Mouse (Mus musculus) limb, embryonic 11.5 days (tissue): ENCODE measurements around the gene Lypla2. TPM values are rescaled to one million over a fixed set of nuclear protein-coding genes. Genes with fewer than 3 reads are reported as not detected.
A peak's percentile ranks its signal among the peaks of the same experiment; 100 is the strongest.

Source experiments
- ATAC-seq: fragments of 200-750 bp; cut with Nextera tagmentation; 2 replicates; pipeline ENCODE4 v1.8.0; 2017; ENCODE audit warnings: low read depth; ENCODE audit not compliant: insufficient number of reproducible peaks, low FRiP score, low TSS enrichment
- DNase-seq: peaks from one replicate; pipeline ENCODE4 v3.0.0-alpha.2; 2015; ENCODE audit warnings: low spot score
- H3K27ac ChIP-seq: fragments of 300-500 bp; sonication (generic); replicated peaks from 2 replicates; pipeline ENCODE4 v1.5.1; 2014; ENCODE audit warnings: low read depth, mild to moderate bottlenecking, low read length
- H3K27me3 ChIP-seq: fragments of 300-500 bp; sonication (generic); 2 replicates; pipeline ENCODE4 v1.6.1; 2014; ENCODE audit warnings: mild to moderate bottlenecking, low read length, mixed read lengths; ENCODE audit not compliant: control insufficient read depth, insufficient read depth
- H3K36me3 ChIP-seq: fragments of 300-500 bp; sonication (generic); 2 replicates; pipeline ENCODE4 v1.6.1; 2014; ENCODE audit warnings: mild to moderate bottlenecking, low read length, moderate library complexity, mixed read lengths; ENCODE audit not compliant: control insufficient read depth, insufficient read depth
- H3K4me1 ChIP-seq: fragments of 300-500 bp; sonication (generic); 2 replicates; pipeline ENCODE4 v1.6.1; 2014; ENCODE audit warnings: low read length, mixed read lengths; ENCODE audit not compliant: control insufficient read depth, insufficient read depth
- H3K4me2 ChIP-seq: fragments of 300-500 bp; sonication (generic); 2 replicates; pipeline ENCODE4 v1.6.1; 2014; ENCODE audit warnings: low read depth, mild to moderate bottlenecking, moderate library complexity; ENCODE audit not compliant: severe bottlenecking
- H3K4me3 ChIP-seq: fragments of 300-500 bp; sonication (generic); 2 replicates; pipeline ENCODE4 v1.5.1; 2014; ENCODE audit warnings: low read depth, low read length
- H3K9ac ChIP-seq: fragments of 300-500 bp; sonication (generic); 2 replicates; pipeline ENCODE4 v1.6.1; 2014; ENCODE audit warnings: mild to moderate bottlenecking, low read length
- H3K9me3 ChIP-seq: fragments of 300-500 bp; sonication (generic); 2 replicates; pipeline ENCODE4 v1.6.1; 2016; ENCODE audit warnings: low read length; ENCODE audit not compliant: control insufficient read depth
- WGBS: fragments of 180-500 bp; shearing (Covaris S2); extraction: QIAGEN DNeasy Blood & Tissue Kit; methylation state at CpG from one replicate; pipeline ENCODE4 v1.1.7; 2014; 5-methylcytosine and 5-hydroxymethylcytosine counted together
- polyA plus RNA-seq: library from polyadenylated mRNA; unstranded; fragments of >200 nt; fragmentation: Nextera tagmentation; extraction: Ambion mirVana; gene quantifications from 2 replicates; pipeline ENCODE4 v1.2.1, GENCODE M21; 2014

Lypla2 gene
- polyA plus RNA-seq, 1 experiment from 2014 or later, result 139 TPM

- ATAC-seq (no peak), DNase-seq (no peak)
- Histone ChIP-seq H3K4me3 (no peak overlapping the region), H3K36me3 (peaks cover 2% of the 10 kb centered on the region; the same call in 1 of the 2 replicates), H3K27me3 (no peaks in the 10 kb centered on the region), H3K4me2 (no peak overlapping the region), H3K9me3 (no peaks in the 10 kb centered on the region), H3K4me1 (peaks cover 2% of the 10 kb centered on the region; the same call in 1 of the 2 replicates), H3K27ac (no peak overlapping the region), H3K9ac (no peak overlapping the region)
- WGBS, result 82% methylated on average over 10 of the region's 10 CpGs
Measured at GRCm38 (mm10) chr4:135926195-135926808, 46.1 kb downstream of the Lypla2 start.

GRCm38 (mm10) chr4:135925341-135925740, 47.1 kb downstream of the Lypla2 start:
- Histone ChIP-seq H3K36me3 (peaks cover 2% of the 10 kb centered on the region; the same call in 1 of the 2 replicates), H3K4me1 (peaks cover 3% of the 10 kb centered on the region; the same call in 1 of the 2 replicates), H3K9me3 (no peaks in the 10 kb centered on the region), H3K9ac (no peak overlapping the region), H3K4me3 (no peak overlapping the region), H3K27me3 (no peaks in the 10 kb centered on the region), H3K4me2 (no peak overlapping the region), H3K27ac (no peak overlapping the region)
- no peak for ATAC-seq
- WGBS, result 89% methylated on average over 5 of the region's 5 CpGs
- no peak for DNase-seq

- no peak for DNase-seq
- 83% methylated on average over 2 of the region's 2 CpGs for WGBS
Measured at GRCm38 (mm10) chr4:135924418-135924817, 48.0 kb downstream of the Lypla2 start.

GRCm38 (mm10) chr4:135922190-135922589, 50.2 kb downstream of the Lypla2 start:
- DNase-seq (no peak), ATAC-seq (no peak)
- 74% methylated on average over 1 of the region's 1 CpGs for WGBS
- Histone ChIP-seq H3K4me2 (no peak overlapping the region; the same call in 1 of the 2 replicates), H3K4me3 (peak overlapping the region; percentile 74), H3K27ac (no peak overlapping the region), H3K9ac (no peak overlapping the region), H3K36me3 (peaks cover 2% of the 10 kb centered on the region; the same call in 1 of the 2 replicates), H3K4me1 (peaks cover 3% of the 10 kb centered on the region; the same call in 1 of the 2 replicates), H3K9me3 (no peaks in the 10 kb centered on the region), H3K27me3 (no peaks in the 10 kb centered on the region)

More at GRCm38 (mm10) chr4:135924418-135924817, 48.0 kb downstream of the Lypla2 start:
- H3K9ac ChIP-seq, result no peak overlapping the region
- no peak for ATAC-seq
- no peak overlapping the region for H3K27ac ChIP-seq
- no peaks in the 10 kb centered on the region for H3K27me3 ChIP-seq
- peaks cover 2% of the 10 kb centered on the region; the same call in 1 of the 2 replicates for H3K36me3 ChIP-seq
- no peaks in the 10 kb centered on the region for H3K9me3 ChIP-seq
- H3K4me2 ChIP-seq, result no peak overlapping the region
- H3K4me1 ChIP-seq, result peaks cover 3% of the 10 kb centered on the region; the same call in 1 of the 2 replicates
- H3K4me3 ChIP-seq, result no peak overlapping the region

GRCm38 (mm10) chr4:135921257-135922120, 50.9 kb downstream of the Lypla2 start:
- Histone ChIP-seq H3K36me3 (peaks cover 2% of the 10 kb centered on the region; the same call in 1 of the 2 replicates), H3K4me2 (peak overlapping the region; percentile 87), H3K4me3 (peak overlapping the region; percentile 74), H3K9me3 (no peaks in the 10 kb centered on the region), H3K27me3 (no peaks in the 10 kb centered on the region), H3K9ac (peak overlapping the region; percentile 82), H3K27ac (no peak overlapping the region), H3K4me1 (peaks cover 3% of the 10 kb centered on the region; the same call in 1 of the 2 replicates)
- ATAC-seq (no peak), DNase-seq (peak; percentile 32)
- WGBS, result 7% methylated on average over 26 of the region's 26 CpGs

GRCm38 (mm10) chr4:135920304-135921241, 51.9 kb downstream of the Lypla2 start, which contains the start of gene Fuca1:
TSS of gene Fuca1 (plus strand) at chr4:135920735.
- peak; percentile 93 for ATAC-seq
- no peaks in the 10 kb centered on the region for H3K27me3 ChIP-seq
- 1% methylated on average over 60 of the region's 60 CpGs for WGBS

GRCm38 (mm10) chr4:135919280-135919639, 53.2 kb downstream of the Lypla2 start:
- Histone ChIP-seq H3K36me3 (peaks cover 2% of the 10 kb centered on the region; the same call in 1 of the 2 replicates), H3K4me2 (no peak overlapping the region), H3K9ac (no peak overlapping the region), H3K4me3 (no peak overlapping the region), H3K9me3 (no peaks in the 10 kb centered on the region), H3K27me3 (no peaks in the 10 kb centered on the region), H3K4me1 (peaks cover 3% of the 10 kb centered on the region; the same call in 1 of the 2 replicates), H3K27ac (no peak overlapping the region)
- DNase-seq (no peak), ATAC-seq (no peak)
- WGBS, result 94% methylated on average over 3 of the region's 3 CpGs

More at GRCm38 (mm10) chr4:135920304-135921241, 51.9 kb downstream of the Lypla2 start, which contains the start of gene Fuca1:
- H3K9ac ChIP-seq, result peak within 1 kb of the TSS; percentile 82
- peak; percentile 99 for DNase-seq
- no peaks in the 10 kb centered on the region for H3K9me3 ChIP-seq
- peak within 1 kb of the TSS; percentile 74 for H3K4me3 ChIP-seq
- H3K4me1 ChIP-seq, result peaks cover 3% of the 10 kb centered on the region; the same call in 1 of the 2 replicates
- H3K36me3 ChIP-seq, result peaks cover 2% of the 10 kb centered on the region; the same call in 1 of the 2 replicates
- H3K4me2 ChIP-seq, result peak within 1 kb of the TSS; percentile 87
- H3K27ac ChIP-seq, result peak within 1 kb of the TSS; percentile 30; the same call in 1 of the 2 replicates
